Mouse (Mus musculus): Measurements from ENCODE around the gene Slc17a7.
"Not testable (repeated sequence)": the region's sequence is repeated elsewhere in the genome, so short reads cannot be mapped to it uniquely, and the experiment has no call there.

Slc17a7 gene

GRCm38 (mm10) chr7:45163735-45164490, at the start of gene Slc17a7:
Gene Slc17a7, plus strand, starts transcription at chr7:45163949.
- DNase-seq, result peak; percentile 59

GRCm38 (mm10) chr7:45117566-45117965, 46.2 kb upstream of the Slc17a7 start:
- DNase-seq, result no peak

GRCm38 (mm10) chr7:45118336-45118735, 45.4 kb upstream of the Slc17a7 start:
- no peak for DNase-seq

GRCm38 (mm10) chr7:45119780-45120709, 43.7 kb upstream of the Slc17a7 start:
- DNase-seq, result no peak

GRCm38 (mm10) chr7:45121404-45121803, 42.3 kb upstream of the Slc17a7 start:
- peak; percentile 79 for DNase-seq

GRCm38 (mm10) chr7:45121966-45122365, 41.8 kb upstream of the Slc17a7 start:
- no peak for DNase-seq

- DNase-seq, result no peak
These were observed 41.1 kb upstream of the Slc17a7 start for GRCm38 (mm10) chr7:45122561-45123185.

GRCm38 (mm10) chr7:45123186-45123570, 40.6 kb upstream of the Slc17a7 start:
- peak; percentile 67 for DNase-seq

GRCm38 (mm10) chr7:45124224-45125143, 39.3 kb upstream of the Slc17a7 start, which contains the start of gene Rps11:
Gene Rps11, minus strand, starts transcription at chr7:45124439.
- peak; percentile 99 for DNase-seq

GRCm38 (mm10) chr7:45125144-45125600, 38.6 kb upstream of the Slc17a7 start:
- no peak for DNase-seq

GRCm38 (mm10) chr7:45125649-45126048, 38.1 kb upstream of the Slc17a7 start:
- DNase-seq, result not testable (repeated sequence)

GRCm38 (mm10) chr7:45126147-45126843, 37.5 kb upstream of the Slc17a7 start:
- no peak for DNase-seq

- DNase-seq, result no peak
These were observed 36.7 kb upstream of the Slc17a7 start for GRCm38 (mm10) chr7:45126844-45127699.

GRCm38 (mm10) chr7:45127700-45128224, 36.0 kb upstream of the Slc17a7 start:
- DNase-seq, result no peak

- peak; percentile 99 for DNase-seq
These were observed 35.0 kb upstream of the Slc17a7 start, which contains the start of gene Rpl13a for GRCm38 (mm10) chr7:45128624-45129246. Gene Rpl13a, minus strand, starts transcription at chr7:45128761.

- peak; percentile 77 for DNase-seq
These were observed 34.4 kb upstream of the Slc17a7 start for GRCm38 (mm10) chr7:45129318-45129717.

GRCm38 (mm10) chr7:45129776-45130512, 33.8 kb upstream of the Slc17a7 start:
- DNase-seq, result no peak

- DNase-seq, result no peak
These were observed 31.9 kb upstream of the Slc17a7 start for GRCm38 (mm10) chr7:45131850-45132249.

Measured in kidney, postnatal 10 days (tissue).